Mouse (Mus musculus) embryo, embryonic 10 days (tissue): ENCODE measurements around the gene Scn3b.

Experiments
- DNase-seq: peaks from one replicate; pipeline ENCODE4 v3.0.0-alpha.2; 2015; ENCODE audit warnings: low spot score

The Scn3b gene

GRCm38 (mm10) chr9:40268748-40269102 lies 292 bp upstream of the Scn3b start:
- no peak for DNase-seq

- no peak for DNase-seq
These were observed 863 bp downstream of the Scn3b start for GRCm38 (mm10) chr9:40269880-40270279.

GRCm38 (mm10) chr9:40271075-40271474 lies 2.1 kb downstream of the Scn3b start:
- DNase-seq: no peak

GRCm38 (mm10) chr9:40272822-40273221 lies 3.8 kb downstream of the Scn3b start:
- no peak for DNase-seq

- DNase-seq: no peak
These were observed 6.9 kb downstream of the Scn3b start for GRCm38 (mm10) chr9:40275904-40276303.

- no peak for DNase-seq
These were observed 8.7 kb downstream of the Scn3b start for GRCm38 (mm10) chr9:40277671-40278070.

GRCm38 (mm10) chr9:40279438-40279837 lies 10.4 kb downstream of the Scn3b start:
- DNase-seq: no peak

GRCm38 (mm10) chr9:40282968-40283367 lies 14.0 kb downstream of the Scn3b start:
- DNase-seq: no peak

GRCm38 (mm10) chr9:40292475-40292874 lies 23.5 kb downstream of the Scn3b start:
- no peak for DNase-seq

- DNase-seq: no peak
These were observed 24.3 kb downstream of the Scn3b start for GRCm38 (mm10) chr9:40293286-40293685.

- DNase-seq: no peak
These were observed 24.7 kb downstream of the Scn3b start for GRCm38 (mm10) chr9:40293740-40294139.

GRCm38 (mm10) chr9:40294210-40294609 lies 25.2 kb downstream of the Scn3b start:
- DNase-seq: no peak

- DNase-seq: no peak
These were observed 25.8 kb downstream of the Scn3b start for GRCm38 (mm10) chr9:40294866-40295265.

GRCm38 (mm10) chr9:40296251-40296650 lies 27.2 kb downstream of the Scn3b start:
- no peak for DNase-seq

- no peak for DNase-seq
These were observed 29.0 kb downstream of the Scn3b start for GRCm38 (mm10) chr9:40297969-40298368.

- no peak for DNase-seq
These were observed 30.3 kb downstream of the Scn3b start for GRCm38 (mm10) chr9:40299323-40299722.

- DNase-seq: no peak
These were observed 31.3 kb downstream of the Scn3b start for GRCm38 (mm10) chr9:40300018-40300989.

GRCm38 (mm10) chr9:40301475-40301874 lies 32.5 kb downstream of the Scn3b start:
- no peak for DNase-seq

GRCm38 (mm10) chr9:40302375-40302774 lies 33.4 kb downstream of the Scn3b start:
- DNase-seq: no peak

- DNase-seq: no peak
These were observed 35.2 kb downstream of the Scn3b start for GRCm38 (mm10) chr9:40304243-40304642.

- no peak for DNase-seq
These were observed 38.3 kb downstream of the Scn3b start for GRCm38 (mm10) chr9:40307311-40307710.

- DNase-seq: no peak
These were observed 40.9 kb downstream of the Scn3b start for GRCm38 (mm10) chr9:40309876-40310275.

- no peak for DNase-seq
These were observed 42.8 kb downstream of the Scn3b start for GRCm38 (mm10) chr9:40311813-40312212.
